Mouse (Mus musculus) embryo, embryonic 10 days (tissue): ENCODE measurements around the gene Rftn2.

Experiments used
- DNase-seq: peaks from one replicate; pipeline ENCODE4 v3.0.0-alpha.2; 2015; ENCODE audit warnings: low spot score

The Rftn2 gene

GRCm38 (mm10) chr1:55226011-55226857 is at the start of gene Rftn2:
Rftn2 (minus strand) TSS chr1:55226782.
- peak; percentile 73 for DNase-seq

- no peak for DNase-seq
These were observed 38.9 kb upstream of the Rftn2 start for GRCm38 (mm10) chr1:55265447-55265846.

- DNase-seq, result no peak
These were observed 37.8 kb upstream of the Rftn2 start for GRCm38 (mm10) chr1:55264385-55264784.

- no peak for DNase-seq
These were observed 19.8 kb upstream of the Rftn2 start for GRCm38 (mm10) chr1:55246374-55246773.

GRCm38 (mm10) chr1:55239237-55239636 is 12.7 kb upstream of the Rftn2 start:
- DNase-seq, result peak; percentile 90

- peak; percentile 24 for DNase-seq
These were observed 11.9 kb upstream of the Rftn2 start for GRCm38 (mm10) chr1:55238496-55238895.

GRCm38 (mm10) chr1:55237643-55238161 is 11.1 kb upstream of the Rftn2 start:
- peak; percentile 31 for DNase-seq

GRCm38 (mm10) chr1:55236890-55237642 is 10.5 kb upstream of the Rftn2 start, which contains the start of gene Mars2:
Mars2 (plus strand) TSS chr1:55237177.
- DNase-seq, result peak; percentile 98

- DNase-seq, result no peak
These were observed 9.9 kb upstream of the Rftn2 start for GRCm38 (mm10) chr1:55236487-55236886.

- no peak for DNase-seq
These were observed 8.4 kb upstream of the Rftn2 start for GRCm38 (mm10) chr1:55234910-55235520.

GRCm38 (mm10) chr1:55228256-55228884 is 1.8 kb upstream of the Rftn2 start:
- DNase-seq, result no peak

- no peak for DNase-seq
These were observed 794 bp upstream of the Rftn2 start for GRCm38 (mm10) chr1:55227376-55227775.

GRCm38 (mm10) chr1:55225398-55225797 is 1.2 kb downstream of the Rftn2 start:
- DNase-seq, result no peak

GRCm38 (mm10) chr1:55224111-55224510 is 2.5 kb downstream of the Rftn2 start:
- DNase-seq, result no peak

- no peak for DNase-seq
These were observed 3.6 kb downstream of the Rftn2 start for GRCm38 (mm10) chr1:55223026-55223425.

- no peak for DNase-seq
These were observed 5.2 kb downstream of the Rftn2 start for GRCm38 (mm10) chr1:55221352-55221751.

- DNase-seq, result no peak
These were observed 9.4 kb downstream of the Rftn2 start for GRCm38 (mm10) chr1:55217191-55217590.

- DNase-seq, result no peak
These were observed 11.3 kb downstream of the Rftn2 start for GRCm38 (mm10) chr1:55215185-55215813.

- DNase-seq, result no peak
These were observed 12.6 kb downstream of the Rftn2 start for GRCm38 (mm10) chr1:55213936-55214335.

- DNase-seq, result no peak
These were observed 13.1 kb downstream of the Rftn2 start for GRCm38 (mm10) chr1:55213475-55213874.

GRCm38 (mm10) chr1:55212771-55213170 is 13.8 kb downstream of the Rftn2 start:
- no peak for DNase-seq
